Mouse (Mus musculus): Measurements from ENCODE around the gene Chn1.

Chn1 gene

DNA sequence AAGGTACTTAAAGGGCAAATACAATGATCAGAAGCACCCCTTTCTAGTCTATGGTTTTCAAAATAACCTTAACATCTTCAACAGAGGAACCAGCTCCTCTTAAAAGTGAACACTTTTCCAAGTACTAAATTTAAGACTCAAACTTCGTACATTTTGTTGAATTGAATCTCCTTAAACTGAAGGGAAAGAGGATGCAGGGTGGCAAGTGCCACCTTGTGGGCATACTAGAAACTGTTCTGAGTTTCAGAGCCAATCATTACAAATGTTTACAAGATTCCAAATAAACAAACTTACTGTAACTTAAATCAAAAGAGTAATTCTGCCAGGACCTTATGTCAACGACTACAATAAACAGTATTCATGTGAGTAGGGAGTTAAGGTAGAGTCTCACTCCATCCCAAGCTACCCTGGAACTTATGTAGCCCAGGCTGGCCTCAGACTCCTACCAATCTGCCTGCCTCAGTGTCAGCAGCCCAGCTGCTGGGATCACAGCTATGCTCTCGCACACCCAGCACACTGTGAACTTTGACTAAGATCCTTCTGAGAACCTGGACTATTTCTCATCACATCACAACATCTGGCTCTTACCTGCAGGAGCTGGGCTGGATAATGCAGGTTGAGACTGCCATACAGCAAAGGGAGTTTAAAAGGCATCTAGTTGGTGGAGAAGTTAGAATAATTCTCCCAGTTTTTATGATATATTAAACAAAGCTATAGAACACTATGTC lies 29.3 kb downstream of the Chn1 start:
- in situ Hi-C loops (cut with MboI): no loop called here

GRCm38 (mm10) chr2:73741286-73741685 lies 33.9 kb downstream of the Chn1 start:
- in situ Hi-C loops (cut with MboI): no loop called here

DNA sequence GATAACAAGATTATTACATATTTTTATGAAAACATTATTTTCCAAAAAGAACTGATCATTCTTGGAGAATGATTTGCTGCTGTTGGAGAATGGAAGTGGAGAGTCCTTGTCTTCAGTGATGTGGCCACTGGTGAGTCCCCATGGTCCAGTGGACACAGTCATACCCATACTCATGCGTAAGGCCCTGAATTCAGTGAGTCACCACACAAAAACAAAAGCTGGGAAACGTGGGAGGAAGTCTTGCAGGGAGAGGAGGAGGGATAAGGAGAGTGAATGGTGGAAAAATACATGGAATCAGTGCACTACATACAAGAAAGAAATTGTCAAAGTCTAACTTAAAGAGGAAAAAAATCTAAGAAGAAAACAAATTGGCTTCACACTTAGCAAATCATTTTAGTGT lies 47.3 kb downstream of the Chn1 start:
- in situ Hi-C loops (cut with MboI): no loop called here

GRCm38 (mm10) chr2:73724934-73725333 lies 50.2 kb downstream of the Chn1 start:
- in situ Hi-C loops (cut with MboI): no loop called here

GRCm38 (mm10) chr2:73721821-73722220 lies 53.3 kb downstream of the Chn1 start:
- in situ Hi-C loops (cut with MboI): no loop called here

DNA sequence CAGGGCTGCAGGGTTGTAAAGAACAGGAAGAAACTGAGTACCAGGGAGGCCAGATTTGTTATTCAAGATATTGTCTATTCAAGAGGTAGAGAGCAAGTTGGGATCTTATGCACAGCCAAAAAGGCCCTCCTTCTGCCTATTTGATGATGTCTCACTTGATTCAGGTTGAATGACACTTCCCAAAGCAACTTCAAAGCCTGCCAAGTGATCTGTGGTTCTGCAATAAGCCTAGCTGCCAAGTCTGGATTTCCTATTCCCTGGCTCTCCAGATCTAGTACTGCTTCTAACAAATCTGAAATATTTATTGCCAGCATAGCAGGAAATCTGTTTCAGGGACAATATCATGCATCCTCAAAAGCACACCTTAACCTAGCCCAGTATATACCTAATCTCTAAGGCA lies 62.7 kb downstream of the Chn1 start:
- in situ Hi-C loops (cut with MboI): no loop called here

DNA sequence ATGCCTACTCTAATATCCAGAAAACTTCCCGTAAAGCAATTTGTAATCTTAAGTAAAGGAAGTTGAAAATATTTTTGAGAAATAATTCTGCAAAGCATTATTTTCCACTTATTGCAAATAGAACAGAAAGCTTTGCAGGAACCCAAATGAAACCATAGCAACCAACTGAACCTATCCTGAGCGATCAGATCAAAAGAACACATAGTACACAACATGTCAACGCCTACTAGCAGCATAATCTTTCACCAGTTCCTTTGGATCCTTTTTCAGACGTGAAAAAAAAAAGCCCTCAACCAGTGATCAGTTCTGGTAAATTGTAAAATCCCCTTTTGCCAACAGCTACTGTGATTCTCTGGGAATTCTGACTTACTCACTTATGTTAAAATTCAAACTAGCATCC lies 82.1 kb downstream of the Chn1 start:
- in situ Hi-C loops (cut with MboI): no loop called here

DNA sequence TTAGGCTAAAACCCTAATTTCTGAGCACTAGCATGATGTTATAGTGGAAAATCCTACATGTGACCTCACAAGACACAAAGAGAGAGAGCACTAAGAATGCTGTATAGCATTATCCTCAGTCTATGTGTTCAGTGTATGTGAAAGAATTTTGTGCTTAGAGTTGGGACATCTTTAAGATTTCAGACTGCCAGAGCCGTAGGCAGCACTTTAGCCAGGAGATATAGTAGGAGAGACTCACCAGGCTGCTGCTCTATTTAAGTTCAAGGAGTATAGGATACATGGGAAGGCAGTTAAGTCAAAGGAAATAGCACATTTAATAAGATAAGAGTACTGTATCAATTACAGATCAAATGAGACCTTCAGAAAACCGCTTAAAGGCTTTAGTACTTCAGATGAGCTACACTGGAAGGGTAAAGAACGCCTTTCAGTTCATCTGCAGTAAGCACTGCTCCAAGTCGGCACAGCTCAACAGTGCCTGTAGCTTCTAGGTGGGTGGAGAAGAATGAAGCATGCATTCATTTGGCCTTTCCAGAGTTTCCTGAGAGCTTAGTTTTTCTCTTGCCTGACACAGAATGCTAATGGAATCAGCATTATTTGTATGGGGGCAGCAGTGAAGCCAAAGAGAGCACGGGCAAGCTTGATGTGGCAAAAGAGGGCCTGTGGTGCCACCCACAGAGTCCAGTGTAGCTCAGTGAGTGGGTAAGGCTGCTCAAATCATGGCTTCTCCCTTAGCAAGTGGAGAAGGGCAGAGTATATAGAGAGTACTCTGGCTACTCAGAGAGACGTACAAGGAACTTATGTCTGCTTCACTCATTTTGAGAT lies 84.2 kb downstream of the Chn1 start:
- in situ Hi-C loops (cut with MboI): no loop called here

DNA sequence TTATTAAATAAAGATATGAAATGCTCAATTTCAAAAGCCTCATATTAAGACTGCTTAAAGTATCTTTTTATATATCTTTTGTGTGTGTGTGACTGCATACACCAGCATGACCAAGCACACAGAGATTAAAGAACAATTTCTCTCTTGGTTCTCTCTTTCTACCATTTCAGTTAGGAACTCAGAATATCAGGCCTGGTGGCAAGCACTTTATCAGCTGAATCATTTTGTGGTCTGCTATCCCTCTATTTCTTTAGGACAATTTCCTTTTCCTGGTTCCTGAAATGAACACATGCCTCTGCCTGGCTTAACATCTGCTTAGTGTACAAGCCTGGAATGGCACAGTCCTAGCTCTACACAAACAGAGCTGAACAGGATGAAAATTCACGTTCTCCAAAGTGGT lies 92.6 kb downstream of the Chn1 start:
- in situ Hi-C loops (cut with MboI): no loop called here

DNA sequence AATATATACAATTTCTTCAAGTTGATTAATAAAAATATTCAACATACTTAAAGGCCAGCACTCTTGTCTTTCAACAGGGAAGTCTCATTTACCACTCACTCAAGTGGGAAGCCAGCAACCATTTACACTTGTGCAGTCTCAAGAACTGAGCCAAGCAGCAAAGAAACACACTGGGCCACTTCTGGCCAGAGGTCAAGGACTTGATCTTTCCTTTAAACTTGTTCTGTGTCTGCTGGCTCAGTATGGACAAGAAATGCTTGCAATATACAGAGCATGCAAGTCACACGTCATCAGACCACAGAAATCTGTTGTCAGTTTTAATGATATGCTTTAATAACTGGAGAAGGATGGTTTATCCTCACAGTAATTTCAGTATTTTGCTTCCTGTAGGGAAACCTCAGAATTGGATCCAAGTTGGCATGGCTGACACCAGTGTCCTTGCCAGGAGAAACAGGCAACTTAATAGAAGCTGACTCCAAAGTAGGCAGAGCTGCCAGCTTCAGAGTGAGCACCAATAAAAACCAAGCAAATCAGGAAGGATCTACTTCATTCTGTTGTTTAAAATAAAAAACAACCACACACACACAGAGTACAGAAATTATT lies 94.6 kb downstream of the Chn1 start:
- in situ Hi-C loops (cut with MboI): no loop called here

- in situ Hi-C loops (cut with MboI): no loop called here
These were observed 106.5 kb downstream of the Chn1 start for GRCm38 (mm10) chr2:73668608-73669007.

DNA sequence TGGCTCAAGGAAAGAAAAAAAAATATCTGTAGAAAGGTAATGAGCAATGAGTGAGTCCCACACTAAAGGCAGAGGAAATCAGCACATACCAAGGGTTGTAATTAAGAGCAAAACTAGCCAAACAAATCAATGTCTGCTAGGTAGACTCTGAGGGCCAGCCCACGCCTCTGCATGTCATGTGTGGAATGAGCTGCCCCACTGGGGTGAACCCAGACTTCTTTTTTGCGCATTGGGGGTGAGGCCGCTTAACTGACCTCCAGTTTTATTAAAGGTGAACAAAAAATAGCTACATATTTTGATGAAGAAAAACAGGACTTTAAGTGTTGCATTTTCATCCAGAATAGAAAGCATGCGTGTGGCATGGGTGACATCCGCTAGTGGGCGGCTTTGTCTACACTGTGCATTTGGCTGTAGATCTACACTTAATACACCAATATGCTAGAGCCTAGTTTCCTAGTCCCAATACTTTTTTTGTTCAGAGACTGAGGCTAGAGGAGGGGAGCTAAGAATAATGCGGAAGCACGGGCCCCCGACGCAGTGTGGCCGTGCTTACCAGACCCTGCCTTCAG lies 114.5 kb downstream of the Chn1 start:
- in situ Hi-C loops (cut with MboI): no loop called here

GRCm38 (mm10) chr2:73659726-73660565 lies 115.2 kb downstream of the Chn1 start:
- in situ Hi-C loops (cut with MboI): no loop called here

GRCm38 (mm10) chr2:73659041-73659440 lies 116.1 kb downstream of the Chn1 start:
- in situ Hi-C loops (cut with MboI): no loop called here

DNA sequence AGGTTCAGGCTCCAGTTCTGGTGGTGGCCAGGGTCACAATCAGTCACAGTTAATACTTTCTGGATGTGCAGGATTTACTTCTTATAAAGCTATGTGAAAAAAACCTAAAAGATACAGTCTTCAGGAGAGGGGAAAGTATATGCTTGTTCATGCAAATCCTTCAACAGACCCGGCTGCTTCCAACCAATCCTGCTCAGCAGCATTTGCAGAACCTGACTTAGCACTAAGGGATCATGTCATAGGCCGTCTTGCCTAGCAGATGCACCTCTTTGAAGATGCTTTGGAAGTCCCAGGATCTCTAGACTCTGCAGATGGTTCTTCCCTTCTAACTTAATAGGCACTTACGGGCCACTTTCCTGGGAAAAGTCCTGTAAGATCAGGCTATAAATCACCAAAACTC lies 117.2 kb downstream of the Chn1 start:
- in situ Hi-C loops (cut with MboI): no loop called here

DNA sequence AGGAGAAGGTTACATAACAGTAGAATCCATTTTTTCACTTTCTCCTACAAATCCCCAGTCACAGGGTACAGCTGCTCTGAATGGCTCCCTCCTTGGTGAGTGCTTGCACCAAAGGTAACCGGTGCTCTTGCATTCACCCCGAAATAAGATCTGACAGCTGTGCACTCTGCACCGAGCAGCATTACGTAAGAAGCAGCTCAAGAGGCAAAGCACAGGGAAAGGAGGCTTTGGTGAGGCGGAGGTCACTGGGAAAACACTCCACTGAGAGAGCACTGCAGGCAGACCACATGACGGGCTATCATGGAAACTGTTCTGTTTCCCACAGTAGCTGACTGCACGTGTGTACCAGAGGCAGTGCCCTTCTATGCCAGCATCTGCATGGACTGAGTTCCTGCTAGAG lies 118.0 kb downstream of the Chn1 start:
- in situ Hi-C loops (cut with MboI): no loop called here

DNA sequence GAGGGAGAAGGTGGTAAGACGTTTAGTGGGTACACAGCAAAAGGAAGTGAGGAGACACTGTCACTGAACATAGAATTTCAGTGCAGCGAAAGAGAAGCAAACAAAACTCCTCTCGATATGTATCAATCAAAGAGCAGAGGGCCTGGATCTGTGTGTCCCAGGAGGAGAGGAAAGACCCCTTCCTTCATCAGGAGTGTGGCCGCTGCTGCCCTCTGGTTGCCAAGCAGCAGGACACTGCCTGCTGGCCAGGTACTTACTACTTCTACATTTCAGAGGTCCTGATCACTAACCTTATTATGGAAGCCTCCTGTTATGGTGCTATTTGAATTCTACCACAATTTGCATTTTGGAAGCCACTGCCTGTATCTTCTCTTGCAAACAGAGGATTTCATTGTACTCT lies 119.5 kb downstream of the Chn1 start:
- in situ Hi-C loops (cut with MboI): no loop called here

DNA sequence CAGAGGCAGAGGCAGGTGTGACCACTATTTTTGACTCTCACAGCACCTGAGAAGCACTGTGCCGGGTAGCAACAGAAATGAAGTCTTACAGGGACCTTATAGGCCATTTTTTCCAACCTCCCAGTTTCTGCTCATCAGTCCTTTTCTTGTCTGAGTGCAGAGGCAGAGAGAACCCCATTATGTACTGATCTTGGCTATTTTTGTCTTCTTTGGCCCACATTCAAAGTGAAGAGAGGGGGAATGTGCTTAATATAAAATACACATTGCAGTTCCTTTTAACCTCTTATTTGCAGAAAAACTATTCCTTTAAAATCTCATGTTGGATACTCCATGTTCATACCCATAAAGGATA lies 120.3 kb downstream of the Chn1 start:
- in situ Hi-C loops (cut with MboI): no loop called here

DNA sequence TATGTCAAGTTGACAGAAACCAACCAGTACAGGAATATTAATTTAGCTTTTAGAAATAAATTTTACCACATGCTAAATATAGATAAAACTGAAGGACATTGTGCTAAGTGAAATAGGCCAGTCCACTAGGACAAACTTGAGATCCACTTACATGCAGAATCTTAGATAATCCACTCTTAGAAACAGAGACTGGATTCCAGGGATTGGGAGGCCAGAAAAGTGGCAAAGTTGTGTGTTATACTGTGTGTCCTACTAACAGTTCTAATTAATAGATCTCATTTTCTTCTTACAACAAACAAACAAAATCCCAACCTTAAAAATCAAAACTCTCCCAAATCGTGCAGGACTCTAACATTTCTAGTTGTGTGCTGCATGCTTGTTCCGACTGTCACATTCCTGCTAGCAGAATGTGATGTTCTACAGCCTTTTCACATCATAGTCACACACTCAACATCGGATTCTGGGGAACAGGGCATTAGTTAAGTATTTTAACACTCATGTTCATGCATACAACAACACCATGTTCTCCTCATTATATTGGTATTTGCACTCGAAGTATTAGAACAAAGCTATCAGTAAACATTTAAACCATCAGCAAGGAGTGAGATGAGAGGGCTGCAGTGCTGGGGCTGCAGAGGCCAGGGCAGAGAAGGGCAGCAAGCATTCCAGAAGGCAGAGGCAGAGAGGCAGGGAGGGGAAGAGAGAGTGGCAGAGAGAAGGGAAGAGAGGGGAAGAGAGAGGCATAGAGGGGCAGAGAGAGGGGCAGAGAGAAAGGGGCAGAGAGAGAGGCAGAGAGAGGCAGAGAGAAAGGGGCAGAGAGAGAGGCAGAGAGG lies 120.9 kb downstream of the Chn1 start:
- in situ Hi-C loops (cut with MboI): no loop called here

DNA sequence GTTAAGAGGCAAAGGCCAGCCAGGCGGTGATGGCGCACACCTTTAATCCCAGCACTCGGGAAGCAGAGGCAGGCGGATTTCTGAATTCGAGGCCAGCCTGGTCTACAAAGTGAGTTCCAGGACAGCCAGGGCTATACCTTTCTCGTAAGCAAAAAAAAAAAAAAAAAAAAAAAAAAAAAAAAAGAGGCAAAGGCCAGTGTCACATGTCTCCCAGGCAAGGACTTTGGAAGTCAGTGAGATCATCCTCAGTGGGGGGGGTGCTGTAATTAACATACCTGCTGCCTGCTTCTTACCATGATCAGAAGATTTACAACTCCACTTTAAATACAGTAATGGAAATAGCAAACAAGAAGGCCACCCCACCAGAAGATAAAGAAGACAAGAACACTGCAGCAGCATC lies 137.5 kb downstream of the Chn1 start:
- in situ Hi-C loops (cut with MboI): no loop called here

DNA sequence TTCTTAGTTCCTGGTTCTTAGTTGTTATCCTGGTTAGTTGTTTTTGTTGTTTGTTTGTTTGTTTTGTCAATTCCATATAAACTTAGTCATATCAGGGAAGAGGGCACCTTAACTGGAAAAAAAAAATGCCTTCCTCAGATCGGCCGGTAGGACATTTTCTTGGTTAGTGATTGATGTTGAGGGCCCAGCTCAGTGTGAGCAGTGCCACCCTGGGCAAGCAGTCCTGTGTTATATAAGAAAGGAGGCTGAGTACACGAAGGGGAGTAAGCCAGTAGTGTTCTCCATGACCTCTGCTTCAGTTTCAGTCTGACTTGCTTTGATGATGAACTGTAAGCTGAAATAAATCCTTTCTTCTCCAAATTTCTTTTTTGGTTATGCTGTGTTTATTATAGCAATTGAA lies 138.8 kb downstream of the Chn1 start:
- in situ Hi-C loops (cut with MboI): no loop called here

Measured in mature B cell (primary cell).